Mouse (Mus musculus): ENCODE results near the gene Lrg1. TPM values are rescaled to one million over a fixed set of nuclear protein-coding genes. Genes with fewer than 3 reads are reported as not detected.

The Lrg1 gene
- total and polyA plus RNA-seq, 3 experiments = not detected

- TF ChIP-seq KAT2A (conservative IDR thresholded peaks at IDR 0.05; ENCODE audit: low read depth, low read length) (no peak), MAFK (IDR thresholded peaks at IDR 0.05; ENCODE audit: borderline replicate concordance, low read depth, low read length) (no peak), TAL1 (IDR thresholded peaks at IDR 0.05; ENCODE audit: low read length) (no peak), USF2 (IDR thresholded peaks at IDR 0.05; ENCODE audit: borderline replicate concordance in 1 of 2, insufficient read depth in 1 of 2, low read depth in 1 of 2, low read length in 2 of 2) (no peak)
These were observed 3.5 kb upstream of the Lrg1 start (continued) for GRCm38 (mm10) chr17:56125276-56125630.

- TF ChIP-seq MXI1 (IDR thresholded peaks at IDR 0.05; ENCODE audit: low read depth, low read length) = no peak
- TF ChIP-seq ZNF384 (IDR thresholded peaks at IDR 0.05; ENCODE audit: low read depth, low read length) = peak; percentile 96
- peak; percentile 67 to 83 (median 82) for TF ChIP-seq CTCF (IDR thresholded peaks at IDR 0.05 in 2 of 3, conservative IDR thresholded peaks at IDR 0.05 in 1 of 3; ENCODE audit: control insufficient read depth in 1 of 3, insufficient read depth in 1 of 3, low read depth in 2 of 3, low read length in 3 of 3, poor library complexity in 1 of 3, severe bottlenecking in 1 of 3)
- peak; percentile 54 for TF ChIP-seq SMC3 (IDR thresholded peaks at IDR 0.05; ENCODE audit: low read depth, low read length)
- peak; percentile 17 for TF ChIP-seq RAD21 (IDR thresholded peaks at IDR 0.05; ENCODE audit: low read depth, low read length)
- Histone ChIP-seq H3K9me3 (replicated peaks; ENCODE audit: insufficient read depth, low read length) (no peaks in the 10 kb centered on the region), H3K79me2 (ENCODE audit: control insufficient read depth, insufficient read depth, low read length, poor library complexity) (no peaks in the 10 kb centered on the region), H3K4me3 (ENCODE audit: control insufficient read depth in 1 of 2, insufficient read depth in 1 of 2, low read depth in 2 of 2, low read length in 2 of 2) (no peak overlapping the region), H3K27me3 (ENCODE audit: control insufficient read depth in 1 of 2, insufficient read depth in 2 of 2, low read length in 2 of 2) (no peaks in the 10 kb centered on the region), H3K36me3 (ENCODE audit: control insufficient read depth in 1 of 2, insufficient read depth in 2 of 2, low read length in 2 of 2) (no peaks in the 10 kb centered on the region), H3K4me1 (ENCODE audit: control insufficient read depth in 1 of 2, insufficient read depth in 2 of 2, low read length in 2 of 2) (no peaks in the 10 kb centered on the region), H3K27ac (ENCODE audit: control insufficient read depth, low read depth, low read length) (no peak overlapping the region), H3K9ac (ENCODE audit: control insufficient read depth, low read depth, low read length, poor library complexity, severe bottlenecking) (no peak overlapping the region)
- DNase-seq (ENCODE audit: low read depth, low spot score) = peak; percentile 66
These were observed 2.8 kb upstream of the Lrg1 start for GRCm38 (mm10) chr17:56124377-56125275.

GRCm38 (mm10) chr17:56123681-56124340 lies 2.0 kb upstream of the Lrg1 start:
- no peaks in the 10 kb centered on the region for H3K27me3 ChIP-seq (ENCODE audit: control insufficient read depth in 1 of 2, insufficient read depth in 2 of 2, low read length in 2 of 2)
- H3K9ac ChIP-seq (ENCODE audit: control insufficient read depth, low read depth, low read length, poor library complexity, severe bottlenecking) = no peak overlapping the region
- no peaks in the 10 kb centered on the region for H3K36me3 ChIP-seq (ENCODE audit: control insufficient read depth in 1 of 2, insufficient read depth in 2 of 2, low read length in 2 of 2)
- no peak for TF ChIP-seq BHLHE40 (IDR thresholded peaks at IDR 0.05; ENCODE audit: borderline replicate concordance, low read depth, low read length)
- no peak for TF ChIP-seq NELFE (IDR thresholded peaks at IDR 0.05; ENCODE audit: low read depth, low read length)
- TF ChIP-seq HCFC1 (IDR thresholded peaks at IDR 0.05; ENCODE audit: low read depth, low read length) = no peak
- TF ChIP-seq KAT2A (conservative IDR thresholded peaks at IDR 0.05; ENCODE audit: low read depth, low read length) = no peak
- no peak for TF ChIP-seq CHD2 (IDR thresholded peaks at IDR 0.05; ENCODE audit: low read length)
- no peak for TF ChIP-seq TAL1 (IDR thresholded peaks at IDR 0.05; ENCODE audit: low read length)
- TF ChIP-seq EP300 (IDR thresholded peaks at IDR 0.05; ENCODE audit: low read depth in 1 of 2, low read length in 2 of 2) = no peak
- no peaks in the 10 kb centered on the region for H3K9me3 ChIP-seq (replicated peaks; ENCODE audit: insufficient read depth, low read length)
- H3K79me2 ChIP-seq (ENCODE audit: control insufficient read depth, insufficient read depth, low read length, poor library complexity) = no peaks in the 10 kb centered on the region
- H3K27ac ChIP-seq (ENCODE audit: control insufficient read depth, low read depth, low read length) = no peak overlapping the region
- H3K4me3 ChIP-seq (ENCODE audit: control insufficient read depth in 1 of 2, insufficient read depth in 1 of 2, low read depth in 2 of 2, low read length in 2 of 2) = no peak overlapping the region
- no peaks in the 10 kb centered on the region for H3K4me1 ChIP-seq (ENCODE audit: control insufficient read depth in 1 of 2, insufficient read depth in 2 of 2, low read length in 2 of 2)
- no peak for DNase-seq (ENCODE audit: low read depth, low spot score)
